Mouse (Mus musculus): ENCODE results near the gene Xrcc1. TPM values are rescaled to one million over a fixed set of nuclear protein-coding genes. Genes with fewer than 3 reads are reported as not detected.
A peak's percentile ranks its signal among the peaks of the same experiment; 100 is the strongest.

The Xrcc1 gene
- total and polyA plus RNA-seq, 3 experiments = 52.7 to 211 (median 85.9) TPM

GRCm38 (mm10) chr7:24566206-24566605 is 20.1 kb downstream of the Xrcc1 start:
- no peak for TF ChIP-seq CTCF (IDR thresholded peaks at IDR 0.05; ENCODE audit: low read depth, low read length)
- TF ChIP-seq POLR2AphosphoS5 (IDR thresholded peaks at IDR 0.05; ENCODE audit: insufficient replicate concordance, low read depth, low read length) = no peak
- no peak for TF ChIP-seq TAL1 (conservative IDR thresholded peaks at IDR 0.05; ENCODE audit: low read depth, low read length)
- TF ChIP-seq GATA1 (IDR thresholded peaks at IDR 0.05; ENCODE audit: borderline replicate concordance, low read length) = no peak
- TF ChIP-seq GATA2 (IDR thresholded peaks at IDR 0.05; ENCODE audit: borderline replicate concordance, low read depth, low read length) = no peak
- no peaks in the 10 kb centered on the region for H3K9me3 ChIP-seq (replicated peaks)

GRCm38 (mm10) chr7:24568512-24568911 is 22.4 kb downstream of the Xrcc1 start:
- H3K36me3 ChIP-seq (replicated peaks) = peaks cover 98% of the 10 kb centered on the region
- DNase-seq (ENCODE audit: low spot score) = no peak
- H3K4me3 ChIP-seq (ENCODE audit: low read depth, low read length) = no peak overlapping the region

More at GRCm38 (mm10) chr7:24566206-24566605, 20.1 kb downstream of the Xrcc1 start:
- peaks cover 98% of the 10 kb centered on the region for H3K36me3 ChIP-seq (replicated peaks)
- no peak overlapping the region for H3K4me3 ChIP-seq (ENCODE audit: low read depth, low read length)
- H3K27me3 ChIP-seq (ENCODE audit: insufficient read depth, low read length) = no peaks in the 10 kb centered on the region
- no peak for ATAC-seq (ENCODE audit: extremely low read depth, insufficient number of reproducible peaks, low FRiP score, poor library complexity, severe bottlenecking)
- peaks cover 5% of the 10 kb centered on the region; the same call in 1 of the 2 replicates for H3K4me1 ChIP-seq (ENCODE audit: insufficient read depth, low read depth, low read length)
- DNase-seq (ENCODE audit: low spot score) = no peak

GRCm38 (mm10) chr7:24571071-24571470 is 25.0 kb downstream of the Xrcc1 start:
- no peak for DNase-seq (ENCODE audit: low spot score)
- no peak for TF ChIP-seq CTCF (IDR thresholded peaks at IDR 0.05; ENCODE audit: low read depth, low read length)
- H3K9me3 ChIP-seq (replicated peaks) = no peaks in the 10 kb centered on the region
- no peak for ATAC-seq (ENCODE audit: extremely low read depth, insufficient number of reproducible peaks, low FRiP score, poor library complexity, severe bottlenecking)
- H3K27me3 ChIP-seq (ENCODE audit: insufficient read depth, low read length) = no peaks in the 10 kb centered on the region
- H3K4me3 ChIP-seq (ENCODE audit: low read depth, low read length) = no peak overlapping the region
- peaks cover 88% of the 10 kb centered on the region for H3K36me3 ChIP-seq (replicated peaks)
- H3K4me1 ChIP-seq (ENCODE audit: insufficient read depth, low read depth, low read length) = peaks cover 2% of the 10 kb centered on the region; the same call in 1 of the 2 replicates

More at GRCm38 (mm10) chr7:24568512-24568911, 22.4 kb downstream of the Xrcc1 start:
- Histone ChIP-seq H3K27me3 (ENCODE audit: insufficient read depth, low read length) (no peaks in the 10 kb centered on the region), H3K4me1 (ENCODE audit: insufficient read depth, low read depth, low read length) (peaks cover 2% of the 10 kb centered on the region; the same call in 1 of the 2 replicates), H3K9me3 (replicated peaks) (no peaks in the 10 kb centered on the region)
- ATAC-seq (ENCODE audit: extremely low read depth, insufficient number of reproducible peaks, low FRiP score, poor library complexity, severe bottlenecking) = no peak
- no peak for TF ChIP-seq CTCF (IDR thresholded peaks at IDR 0.05; ENCODE audit: low read depth, low read length)
- no peak for TF ChIP-seq GATA1 (IDR thresholded peaks at IDR 0.05; ENCODE audit: borderline replicate concordance, low read length)
- no peak for TF ChIP-seq TAL1 (conservative IDR thresholded peaks at IDR 0.05; ENCODE audit: low read depth, low read length)
- TF ChIP-seq GATA2 (IDR thresholded peaks at IDR 0.05; ENCODE audit: borderline replicate concordance, low read depth, low read length) = no peak
- TF ChIP-seq POLR2AphosphoS5 (IDR thresholded peaks at IDR 0.05; ENCODE audit: insufficient replicate concordance, low read depth, low read length) = no peak

GRCm38 (mm10) chr7:24572455-24572854 is 26.4 kb downstream of the Xrcc1 start:
- H3K27me3 ChIP-seq (ENCODE audit: insufficient read depth, low read length) = 0 out of 2 replicates have a peak, but pooled peaks cover 3% of the 10 kb centered on the region
- H3K4me3 ChIP-seq (ENCODE audit: low read depth, low read length) = no peak overlapping the region
- peaks cover 74% of the 10 kb centered on the region for H3K36me3 ChIP-seq (replicated peaks)
- TF ChIP-seq POLR2AphosphoS5 (IDR thresholded peaks at IDR 0.05; ENCODE audit: insufficient replicate concordance, low read depth, low read length) (no peak), CTCF (IDR thresholded peaks at IDR 0.05; ENCODE audit: low read depth, low read length) (0 out of 2 replicates have a peak, but pooled peaks have one; percentile 28)
- DNase-seq (ENCODE audit: low spot score) (no peak), ATAC-seq (ENCODE audit: extremely low read depth, insufficient number of reproducible peaks, low FRiP score, poor library complexity, severe bottlenecking) (no peak)
- H3K4me1 ChIP-seq (ENCODE audit: insufficient read depth, low read depth, low read length) = peaks cover 2% of the 10 kb centered on the region; the same call in 1 of the 2 replicates
- no peaks in the 10 kb centered on the region for H3K9me3 ChIP-seq (replicated peaks)

- peaks cover 2% of the 10 kb centered on the region; the same call in 1 of the 2 replicates for H3K4me1 ChIP-seq (ENCODE audit: insufficient read depth, low read depth, low read length)
- ATAC-seq (ENCODE audit: extremely low read depth, insufficient number of reproducible peaks, low FRiP score, poor library complexity, severe bottlenecking) = no peak
- TF ChIP-seq CTCF (IDR thresholded peaks at IDR 0.05; ENCODE audit: low read depth, low read length) (no peak), POLR2AphosphoS5 (IDR thresholded peaks at IDR 0.05; ENCODE audit: insufficient replicate concordance, low read depth, low read length) (no peak)
- H3K27me3 ChIP-seq (ENCODE audit: insufficient read depth, low read length) = 0 out of 2 replicates have a peak, but pooled peaks cover 3% of the 10 kb centered on the region
- no peak overlapping the region for H3K4me3 ChIP-seq (ENCODE audit: low read depth, low read length)
- no peak for DNase-seq (ENCODE audit: low spot score)
- no peaks in the 10 kb centered on the region for H3K9me3 ChIP-seq (replicated peaks)
- peaks cover 56% of the 10 kb centered on the region for H3K36me3 ChIP-seq (replicated peaks)
These were observed 28.2 kb downstream of the Xrcc1 start for GRCm38 (mm10) chr7:24574224-24574796.

DNA sequence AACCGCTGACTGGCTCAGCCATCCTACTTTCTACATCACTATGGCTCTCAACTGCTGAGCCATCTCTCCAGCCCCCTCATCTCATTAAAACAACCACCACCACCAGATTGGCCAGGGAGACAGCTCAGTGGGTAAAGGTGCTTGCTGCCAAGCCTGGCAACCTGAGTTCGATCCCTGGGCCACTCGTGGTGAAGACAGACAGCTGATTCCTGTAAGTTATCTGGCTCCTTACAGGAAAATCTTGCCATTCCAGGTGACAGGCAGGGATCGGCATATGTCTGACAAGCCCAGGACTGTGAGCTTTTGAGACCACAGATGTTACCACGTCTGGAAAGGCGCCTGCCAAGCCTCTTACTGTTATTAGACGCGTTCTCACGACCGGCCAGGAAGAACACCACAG is 31.7 kb downstream of the Xrcc1 start:
- Histone ChIP-seq H3K4me3 (ENCODE audit: low read depth, low read length) (no peak overlapping the region), H3K36me3 (replicated peaks) (peaks cover 21% of the 10 kb centered on the region), H3K27me3 (ENCODE audit: insufficient read depth, low read length) (0 out of 2 replicates have a peak, but pooled peaks cover 3% of the 10 kb centered on the region), H3K9me3 (replicated peaks) (no peaks in the 10 kb centered on the region), H3K4me1 (ENCODE audit: insufficient read depth, low read depth, low read length) (no peaks in the 10 kb centered on the region; the same call in 1 of the 2 replicates)
- ATAC-seq (ENCODE audit: extremely low read depth, insufficient number of reproducible peaks, low FRiP score, poor library complexity, severe bottlenecking) (no peak), DNase-seq (ENCODE audit: low spot score) (no peak)
- TF ChIP-seq GATA2 (IDR thresholded peaks at IDR 0.05; ENCODE audit: borderline replicate concordance, low read depth, low read length) (no peak), TAL1 (conservative IDR thresholded peaks at IDR 0.05; ENCODE audit: low read depth, low read length) (no peak), POLR2AphosphoS5 (IDR thresholded peaks at IDR 0.05; ENCODE audit: insufficient replicate concordance, low read depth, low read length) (no peak), GATA1 (IDR thresholded peaks at IDR 0.05; ENCODE audit: borderline replicate concordance, low read length) (no peak), CTCF (IDR thresholded peaks at IDR 0.05; ENCODE audit: low read depth, low read length) (no peak)

Measured in G1E (cell line).